Mouse (Mus musculus) intestine, postnatal 0 days (tissue): ENCODE results near the gene Cops8. TPM values are rescaled to one million over a fixed set of nuclear protein-coding genes. Genes with fewer than 3 reads are reported as not detected.

Experiments used
- ATAC-seq: fragments of 200-750 bp; cut with Nextera tagmentation; 2 replicates; pipeline ENCODE4 v1.8.0; 2017; ENCODE audit warnings: mild to moderate bottlenecking, moderate TSS enrichment, moderate library complexity
- H3K27ac ChIP-seq: fragments of 300-500 bp; sonication (generic); 2 replicates; pipeline ENCODE4 v1.5.1; 2014; ENCODE audit warnings: mild to moderate bottlenecking, low read depth, low read length, moderate library complexity
- H3K27me3 ChIP-seq: fragments of 300-500 bp; sonication (generic); replicated peaks from 2 replicates; pipeline ENCODE4 v1.6.1; 2014; ENCODE audit warnings: low read length, mixed read lengths; ENCODE audit not compliant: control insufficient read depth, insufficient read depth
- H3K36me3 ChIP-seq: fragments of 300-500 bp; sonication (generic); 2 replicates; pipeline ENCODE4 v1.6.1; 2014; ENCODE audit warnings: mild to moderate bottlenecking, moderate library complexity; ENCODE audit not compliant: control insufficient read depth, insufficient read depth
- H3K4me1 ChIP-seq: fragments of 300-500 bp; sonication (generic); replicated peaks from 2 replicates; pipeline ENCODE4 v1.6.1; 2014; ENCODE audit warnings: antibody characterized with exemption, low read length, mixed read lengths; ENCODE audit not compliant: control insufficient read depth, insufficient read depth
- H3K4me2 ChIP-seq: fragments of 300-500 bp; sonication (generic); replicated peaks from 2 replicates; pipeline ENCODE4 v1.6.1; 2014; ENCODE audit warnings: low read depth, mild to moderate bottlenecking, moderate library complexity
- H3K4me3 ChIP-seq: fragments of 300-500 bp; sonication (generic); 2 replicates; pipeline ENCODE4 v1.5.1; 2014; ENCODE audit warnings: low read depth, low read length
- H3K9ac ChIP-seq: fragments of 300-500 bp; sonication (generic); 2 replicates; pipeline ENCODE4 v1.6.1; 2014; ENCODE audit warnings: mild to moderate bottlenecking, low read depth, low read length
- H3K9me3 ChIP-seq: fragments of 300-500 bp; sonication (generic); 2 replicates; pipeline ENCODE4 v1.6.1; 2016; ENCODE audit warnings: mixed run types; ENCODE audit not compliant: control insufficient read depth
- CTCF ChIP-seq: sonication (generic); IDR thresholded peaks from 2 replicates; pipeline ENCODE4 v1.5.1; 2016; ENCODE audit warnings: low read depth, mild to moderate bottlenecking, control low read depth, antibody characterized with exemption, moderate library complexity
- WGBS: fragments of 180-500 bp; shearing (Covaris S2); extraction: QIAGEN DNeasy Blood & Tissue Kit; methylation state at CpG from one replicate; pipeline ENCODE4 v1.1.7; 2014; 5-methylcytosine and 5-hydroxymethylcytosine counted together
- polyA plus RNA-seq: library from polyadenylated mRNA; unstranded; fragments of >200 nt; fragmentation: Nextera tagmentation; extraction: Ambion mirVana; gene quantifications from 2 replicates; pipeline ENCODE4 v1.2.1, GENCODE M21; 2015

Cops8 gene
- polyA plus RNA-seq, 1 experiment from 2014 or later: 49.7 TPM

GRCm38 (mm10) chr1:90599226-90599625, 3.6 kb upstream of the Cops8 start:
- ATAC-seq: no peak
- 47% methylated on average over 3 of the region's 3 CpGs for WGBS

GRCm38 (mm10) chr1:90601096-90601495, 1.7 kb upstream of the Cops8 start:
- no peak overlapping the region for H3K4me3 ChIP-seq
- no peak overlapping the region for H3K9ac ChIP-seq
- H3K36me3 ChIP-seq: 0 out of 2 replicates have a peak, but pooled peaks cover 3% of the 10 kb centered on the region
- WGBS: 39% methylated on average over 3 of the region's 3 CpGs
- no peaks in the 10 kb centered on the region for H3K9me3 ChIP-seq
- H3K27me3 ChIP-seq: no peaks in the 10 kb centered on the region
- ATAC-seq: peak; percentile 49
- TF ChIP-seq CTCF: no peak
- H3K4me2 ChIP-seq: no peak overlapping the region
- no peak overlapping the region for H3K27ac ChIP-seq
- H3K4me1 ChIP-seq: no peaks in the 10 kb centered on the region

More at GRCm38 (mm10) chr1:90599226-90599625, 3.6 kb upstream of the Cops8 start:
- Histone ChIP-seq H3K9ac (no peak overlapping the region), H3K4me2 (no peak overlapping the region), H3K4me3 (no peak overlapping the region), H3K4me1 (no peaks in the 10 kb centered on the region), H3K36me3 (no peaks in the 10 kb centered on the region), H3K9me3 (no peaks in the 10 kb centered on the region), H3K27ac (no peak overlapping the region), H3K27me3 (no peaks in the 10 kb centered on the region)
- TF ChIP-seq CTCF: no peak

GRCm38 (mm10) chr1:90603561-90603887, 743 bp downstream of the Cops8 start:
- H3K4me1 ChIP-seq: no peaks in the 10 kb centered on the region
- H3K9ac ChIP-seq: peak overlapping the region; percentile 91
- under 1% methylated on average over 26 of the region's 26 CpGs for WGBS
- H3K27me3 ChIP-seq: no peaks in the 10 kb centered on the region
- TF ChIP-seq CTCF: no peak
- peak overlapping the region; percentile 60; the same call in 1 of the 2 replicates for H3K27ac ChIP-seq
- peak; percentile 37 for ATAC-seq
- no peaks in the 10 kb centered on the region for H3K9me3 ChIP-seq
- peaks cover 26% of the 10 kb centered on the region for H3K36me3 ChIP-seq
- H3K4me3 ChIP-seq: peak overlapping the region; percentile 94
- H3K4me2 ChIP-seq: peak overlapping the region; percentile 74

DNA sequence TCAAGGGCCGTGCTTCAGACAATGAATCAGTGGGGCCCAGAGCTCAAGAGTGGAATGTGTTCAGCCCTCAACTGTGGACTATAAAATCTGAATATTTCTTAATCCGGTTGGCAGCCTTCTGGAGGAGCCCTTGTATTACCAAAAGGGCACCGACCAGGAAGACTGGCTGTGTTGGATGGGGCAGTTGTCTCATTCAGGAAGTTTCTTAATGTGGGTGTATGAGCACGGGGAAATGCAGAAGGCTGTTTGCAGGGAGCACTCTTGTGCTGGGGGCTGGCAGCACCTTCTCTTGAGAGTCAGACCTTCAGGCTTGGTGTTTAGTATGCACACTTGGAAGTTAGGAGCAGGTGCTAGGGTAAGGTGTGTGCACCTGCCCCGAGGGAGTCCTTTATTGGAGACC, 6.6 kb downstream of the Cops8 start:
- Histone ChIP-seq H3K27me3 (no peaks in the 10 kb centered on the region), H3K9me3 (no peaks in the 10 kb centered on the region), H3K4me1 (no peaks in the 10 kb centered on the region), H3K27ac (no peak overlapping the region), H3K9ac (no peak overlapping the region), H3K36me3 (peaks cover 81% of the 10 kb centered on the region), H3K4me3 (no peak overlapping the region), H3K4me2 (no peak overlapping the region)
- no peak for ATAC-seq
- 91% methylated on average over 5 of the region's 5 CpGs for WGBS
- TF ChIP-seq CTCF: no peak

GRCm38 (mm10) chr1:90617258-90617657, 14.5 kb downstream of the Cops8 start:
- no peaks in the 10 kb centered on the region for H3K27me3 ChIP-seq
- 81% methylated on average over 7 of the region's 7 CpGs for WGBS
- TF ChIP-seq CTCF: no peak
- H3K4me1 ChIP-seq: no peaks in the 10 kb centered on the region
- no peak overlapping the region for H3K27ac ChIP-seq
- no peak overlapping the region for H3K9ac ChIP-seq
- H3K36me3 ChIP-seq: peaks cover 19% of the 10 kb centered on the region
- no peak overlapping the region for H3K4me3 ChIP-seq
- no peak overlapping the region for H3K4me2 ChIP-seq
- H3K9me3 ChIP-seq: no peaks in the 10 kb centered on the region
- no peak for ATAC-seq

DNA sequence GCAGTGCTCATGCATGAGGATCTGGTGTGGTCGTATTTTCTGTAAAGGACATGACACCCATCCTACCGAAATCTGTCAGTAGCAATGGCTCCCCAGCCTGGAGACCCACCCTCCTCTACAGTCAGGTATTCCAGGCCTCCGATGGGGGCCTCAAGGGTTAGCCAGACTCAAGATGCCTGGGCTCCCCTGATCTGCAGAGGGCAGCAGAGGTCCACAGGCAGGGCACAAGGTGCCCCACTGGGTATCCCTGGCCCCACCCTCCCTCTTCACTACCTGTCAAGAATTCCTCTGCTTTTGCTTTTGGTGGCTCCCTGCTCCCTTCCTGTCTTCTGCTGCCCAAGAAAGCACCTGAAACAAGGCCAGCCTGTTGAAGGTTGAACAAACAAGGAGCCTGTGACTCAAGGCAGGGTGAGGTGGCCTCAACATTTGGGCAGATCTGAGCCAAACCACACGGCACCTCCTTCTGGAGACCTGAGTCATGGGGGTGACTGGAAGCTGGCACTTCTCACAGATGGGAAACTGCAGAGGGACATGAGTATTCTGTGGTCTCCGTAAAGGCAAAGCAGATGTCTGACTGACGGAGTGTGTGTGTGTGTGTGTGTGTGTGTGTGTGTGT, 30.7 kb downstream of the Cops8 start:
- no peaks in the 10 kb centered on the region for H3K9me3 ChIP-seq
- H3K9ac ChIP-seq: no peak overlapping the region
- no peak overlapping the region for H3K27ac ChIP-seq
- no peaks in the 10 kb centered on the region for H3K36me3 ChIP-seq
- H3K4me3 ChIP-seq: no peak overlapping the region
- H3K4me1 ChIP-seq: no peaks in the 10 kb centered on the region
- H3K27me3 ChIP-seq: no peaks in the 10 kb centered on the region
- H3K4me2 ChIP-seq: no peak overlapping the region
- 67% methylated on average over 6 of the region's 6 CpGs for WGBS
- ATAC-seq: no peak
- TF ChIP-seq CTCF: peak; percentile 37
